Mouse (Mus musculus) left cerebral cortex, postnatal 25 days (tissue): ENCODE data around the gene Cep128. TPM values are rescaled to one million over a fixed set of nuclear protein-coding genes. Genes with fewer than 3 reads are reported as not detected.
A peak's percentile ranks its signal among the peaks of the same experiment; 100 is the strongest.
"Not testable (repeated sequence)": the region's sequence is repeated elsewhere in the genome, so short reads cannot be mapped to it uniquely, and the experiment has no call there.

Experiments used
- DNase-seq, 2 experiments: peaks; one replicate each; pipeline ENCODE4 v3.0.0; 2022; ENCODE audit warnings: low spot score in 2 of 2, mixed read lengths in 1 of 2
- intact Hi-C: fragments of 180-260 bp; cut with DNase I; formaldehyde crosslinking; loops from one replicate; pipeline ENCODE4 v1.15.1; 2025
- total RNA-seq, 2 experiments: library from RNA; stranded (reverse); gene quantifications; 2 replicates each; pipeline ENCODE4 v1.2.3; 2021

Gene Cep128
- total RNA-seq: 10 to 100 TPM in 1 of 2 experiments, 1 to 10 TPM in 1; 9.0 to 11.4 TPM

- intact Hi-C loops: no loop called here
- DNase-seq: peak; percentile 91 to 97
Observed at GRCm38 (mm10) chr12:91384281-91385017, at the start of gene Cep128, which contains the start of gene Tshr. Gene Cep128 (minus strand): TSS chr12:91384409. Gene Tshr (plus strand): TSS chr12:91384563.

GRCm38 (mm10) chr12:91427129-91427528, 42.9 kb upstream of the Cep128 start:
- intact Hi-C loops: no loop called here
- DNase-seq: no peak

GRCm38 (mm10) chr12:91426499-91426898, 42.3 kb upstream of the Cep128 start:
- no peak for DNase-seq
- intact Hi-C loops: no loop called here

GRCm38 (mm10) chr12:91423125-91423820, 39.1 kb upstream of the Cep128 start:
- peak; percentile 18 to 41 for DNase-seq
- intact Hi-C loops: no loop called here

GRCm38 (mm10) chr12:91421272-91421671, 37.1 kb upstream of the Cep128 start:
- intact Hi-C loops: no loop called here

GRCm38 (mm10) chr12:91418791-91419190, 34.6 kb upstream of the Cep128 start:
- intact Hi-C loops: no loop called here
- DNase-seq: peak; percentile 35 to 50

More at GRCm38 (mm10) chr12:91421272-91421671, 37.1 kb upstream of the Cep128 start:
- no peak for DNase-seq

- intact Hi-C loops: no loop called here
- no peak for DNase-seq
Observed at GRCm38 (mm10) chr12:91416828-91417227, 32.6 kb upstream of the Cep128 start.

- intact Hi-C loops: no loop called here
- no peak for DNase-seq
Observed at GRCm38 (mm10) chr12:91415112-91415511, 30.9 kb upstream of the Cep128 start.

- intact Hi-C loops: no loop called here
- no peak for DNase-seq
Observed at GRCm38 (mm10) chr12:91412461-91413182, 28.4 kb upstream of the Cep128 start.

- no peak for DNase-seq
- intact Hi-C loops: no loop called here
Observed at GRCm38 (mm10) chr12:91410306-91410705, 26.1 kb upstream of the Cep128 start.

- DNase-seq: no peak
- intact Hi-C loops: loop anchor here (5.0 kb wide), 2 partner anchors 166 to 396 kb away; no protein-coding TSS in a partner anchor
Observed at GRCm38 (mm10) chr12:91401049-91401352, 16.8 kb upstream of the Cep128 start.

- peak; percentile 79 to 92 for DNase-seq
- intact Hi-C loops: loop anchor here (5.0 kb wide), 2 partner anchors 167 to 397 kb away; no protein-coding TSS in a partner anchor
Observed at GRCm38 (mm10) chr12:91400232-91401048, 16.2 kb upstream of the Cep128 start.

- intact Hi-C loops: no loop called here
- no peak for DNase-seq
Observed at GRCm38 (mm10) chr12:91383516-91384264, 519 bp downstream of the Cep128 start.

GRCm38 (mm10) chr12:91369173-91369572, 15.0 kb downstream of the Cep128 start:
- DNase-seq: no peak
- intact Hi-C loops: no loop called here

GRCm38 (mm10) chr12:91353783-91354182, 30.4 kb downstream of the Cep128 start:
- DNase-seq: no peak
- intact Hi-C loops: no loop called here

- intact Hi-C loops, DNase-seq: not testable (repeated sequence)
Observed at GRCm38 (mm10) chr12:91338656-91339055, 45.6 kb downstream of the Cep128 start.

GRCm38 (mm10) chr12:91327527-91327926, 56.7 kb downstream of the Cep128 start:
- intact Hi-C loops: loop anchor here (10.0 kb wide), 1 partner anchor 1823 kb away; no protein-coding TSS in a partner anchor

GRCm38 (mm10) chr12:91326104-91326503, 58.1 kb downstream of the Cep128 start:
- intact Hi-C loops: loop anchor here (10.0 kb wide), 1 partner anchor 1821 kb away; no protein-coding TSS in a partner anchor

More at GRCm38 (mm10) chr12:91327527-91327926, 56.7 kb downstream of the Cep128 start:
- DNase-seq: no peak

More at GRCm38 (mm10) chr12:91326104-91326503, 58.1 kb downstream of the Cep128 start:
- peak; percentile 41 to 45 for DNase-seq
